Mouse (Mus musculus) T-cell, adult 66 days (primary cell): ENCODE results near the gene Smcr8. TPM values are rescaled to one million over a fixed set of nuclear protein-coding genes. Genes with fewer than 3 reads are reported as not detected.

ENCODE experiments used
- total RNA-seq, 2 experiments: library from RNA; stranded (reverse); gene quantifications; 3 replicates in 1 of 2; 4 replicates in 1 of 2; pipeline ENCODE4 v1.2.4; 2023

Smcr8 gene
- total RNA-seq = 10 to 100 TPM; 80.7 to 87.2 TPM

DNA sequence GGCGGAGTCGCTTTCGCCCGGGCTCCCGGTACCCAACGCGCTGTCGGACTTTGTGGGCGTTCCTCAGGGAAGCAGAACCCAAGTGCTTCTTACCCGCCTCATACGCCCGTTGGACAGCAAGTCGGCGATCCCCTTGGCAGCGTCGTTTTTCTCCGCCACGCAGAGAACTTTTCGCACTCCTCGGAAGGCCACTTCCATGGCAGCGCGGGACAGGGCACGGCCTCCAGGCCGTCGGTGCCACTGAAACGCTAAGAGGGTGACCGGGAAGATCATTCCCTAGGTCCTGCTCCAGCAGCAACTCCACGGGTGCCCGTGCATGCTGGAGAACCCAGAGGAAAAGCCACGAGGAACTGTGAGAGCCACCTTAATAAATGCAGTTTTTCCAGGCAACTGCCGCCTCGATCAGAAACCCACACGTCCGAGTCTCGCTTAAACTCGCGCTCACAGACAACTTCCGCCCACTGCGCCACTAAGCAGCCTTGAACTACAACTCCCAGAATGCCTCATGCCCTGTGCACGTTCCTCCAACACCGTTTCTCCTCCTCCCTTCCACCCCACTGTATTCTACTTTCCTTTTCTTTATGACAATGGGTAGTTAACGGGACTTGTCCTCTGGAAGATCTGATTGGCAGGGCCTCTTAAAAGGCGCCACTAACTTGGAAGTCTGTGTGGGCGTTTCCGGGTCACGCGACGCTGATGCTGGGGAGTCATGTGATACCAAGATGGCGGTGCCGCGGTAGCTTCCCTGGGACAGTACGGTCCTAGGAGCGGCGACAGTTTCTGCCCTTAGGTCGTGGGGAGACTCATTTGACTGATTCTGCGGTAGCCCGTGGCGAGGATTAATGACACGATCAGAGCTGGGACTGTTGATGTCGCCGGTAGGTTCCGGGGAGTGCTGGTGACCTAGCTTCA, at the start of gene Smcr8, which contains the start of gene Top3a:
TSS of gene Smcr8 (plus strand) at position 696 of the 912 bp plus-strand sequence.
TSS of gene Top3a (minus strand) at position 537 of the 912 bp plus-strand sequence.

DNA sequence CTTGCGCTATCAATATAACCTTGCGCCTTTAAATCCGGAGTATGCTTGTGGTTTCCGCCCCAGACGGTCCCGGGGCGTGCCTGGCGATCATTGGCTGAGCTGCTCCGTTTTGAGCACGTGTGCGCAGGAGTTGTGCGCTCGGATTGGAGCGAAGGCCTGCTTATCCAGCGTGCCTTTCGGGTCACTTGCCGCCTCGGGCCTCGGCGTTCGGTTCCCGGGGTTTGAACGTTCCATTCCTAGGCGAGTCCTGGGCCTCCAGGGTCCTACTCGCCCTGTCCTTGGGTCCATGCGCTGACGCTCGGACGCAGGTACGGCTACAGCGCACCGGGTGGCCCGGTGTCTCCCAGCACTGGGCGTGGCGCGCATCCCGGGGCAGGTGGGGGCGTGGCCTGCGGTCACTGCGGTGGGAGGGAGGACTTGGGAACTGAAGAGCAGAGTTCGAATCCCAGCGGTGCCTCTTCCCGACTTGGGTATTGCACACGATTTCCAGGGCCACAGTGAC, 49.0 kb upstream of the Smcr8 start, which contains the start of gene Mief2:
TSS of gene Mief2 (plus strand) at position 139 of the 502 bp plus-strand sequence.

DNA sequence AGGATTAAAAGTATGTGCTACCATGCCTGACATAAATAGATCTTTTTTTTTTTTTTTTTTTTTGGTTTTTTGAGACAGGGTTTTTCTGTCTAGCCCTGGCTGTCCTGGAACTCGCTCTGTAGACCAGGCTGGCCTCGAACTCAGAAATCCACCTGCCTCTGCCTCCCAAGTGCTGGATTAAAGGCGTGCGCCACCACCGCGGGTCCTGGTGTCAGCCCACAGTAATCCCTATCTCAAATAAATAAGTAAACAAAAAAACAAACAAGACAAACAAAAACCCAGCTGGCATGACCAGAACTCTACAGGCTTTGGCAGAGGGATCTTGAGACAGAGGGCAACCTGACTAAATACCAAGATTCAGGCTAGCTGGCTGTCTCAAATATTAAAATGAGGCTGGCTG, 34.3 kb downstream of the Smcr8 start, which contains the start of gene Shmt1:
TSS of gene Shmt1 (minus strand) at position 101 of the 400 bp plus-strand sequence.

DNA sequence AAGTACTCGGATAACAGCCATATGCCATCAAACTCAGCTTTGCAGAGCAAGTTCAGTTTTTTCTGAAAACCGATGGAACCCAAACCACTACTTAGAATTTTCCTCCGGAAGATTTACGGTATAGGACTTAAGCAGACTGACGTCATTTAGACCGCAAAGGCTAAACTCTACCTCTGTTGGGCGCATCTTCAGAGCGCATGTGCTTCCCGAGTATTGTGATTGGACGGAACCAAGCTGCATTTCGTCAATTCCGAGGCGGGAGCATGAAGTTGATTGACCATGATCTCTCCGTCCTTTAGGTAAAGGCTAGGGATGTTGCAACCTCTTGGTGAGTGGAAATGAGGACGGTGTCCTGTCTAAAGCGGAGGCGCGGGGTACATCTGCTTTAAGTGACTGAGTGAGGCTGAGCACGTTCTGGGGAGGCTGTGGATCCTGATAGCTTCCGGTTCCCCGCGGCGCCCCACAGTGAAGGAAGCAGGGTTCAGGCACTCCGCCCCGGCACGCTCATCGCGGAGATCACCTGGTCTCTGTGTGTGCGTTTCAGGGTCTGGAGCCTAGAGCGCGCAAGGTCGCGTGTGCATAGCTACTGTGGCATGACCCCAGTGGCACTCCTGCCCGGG, 53.2 kb downstream of the Smcr8 start, which contains the start of gene Dhrs7b:
TSS of gene Dhrs7b (plus strand) at position 199 of the 620 bp plus-strand sequence.

Other genes with a start within 250 kb of the Smcr8 start
- 10 to 100 TPM; 69.8 to 78.6 TPM for gene Alkbh5, start 241.1 kb upstream of the Smcr8 start, total RNA-seq
- gene Llgl1, start 77.8 kb upstream of the Smcr8 start, total RNA-seq = 10 to 100 TPM; 38.2 to 41.0 TPM
- gene Flii, start 50.3 kb upstream of the Smcr8 start, total RNA-seq = 100 to 1,000 TPM; 187 to 190 TPM
- gene Mief2, start 49.1 kb upstream of the Smcr8 start, total RNA-seq = 10 to 100 TPM in 1 of 2 experiments, 1 to 10 TPM in 1; 8.6 to 12.6 TPM
- gene Top3a, start 159 bp upstream of the Smcr8 start, total RNA-seq = 10 to 100 TPM; 23.1 to 25.3 TPM
- 1 to 10 TPM; 8.6 to 9.2 TPM for gene Shmt1, start 34.2 kb downstream of the Smcr8 start, total RNA-seq
- 10 to 100 TPM; 16.1 to 17.1 TPM for gene Dhrs7b, start 53.1 kb downstream of the Smcr8 start, total RNA-seq
- 10 to 100 TPM; 27.8 to 28.8 TPM for gene Tmem11, start 101.7 kb downstream of the Smcr8 start, total RNA-seq
- gene Natd1, start 137.2 kb downstream of the Smcr8 start, total RNA-seq = 10 to 100 TPM in 1 of 2 experiments, 1 to 10 TPM in 1; 9.5 to 10.5 TPM
- gene Map2k3, start 154.5 kb downstream of the Smcr8 start, total RNA-seq = 10 to 100 TPM; 33.9 to 35.5 TPM
- gene Kcnj12, start 245.0 kb downstream of the Smcr8 start, total RNA-seq = not detected